Mouse (Mus musculus) adrenal gland, adult (tissue): ENCODE measurements around the gene Impdh2.
A peak's percentile ranks its signal among the peaks of the same experiment; 100 is the strongest.

Experiments
- DNase-seq, 2 experiments: peaks; one replicate each; pipeline ENCODE4 v3.0.0; 2022 to 2023; ENCODE audit warnings: low spot score in 1 of 2; ENCODE audit not compliant: inconsistent age in 2 of 2

Impdh2 gene

GRCm38 (mm10) chr9:108560227-108560841, at the start of gene Impdh2:
TSS of gene Impdh2 (plus strand) at chr9:108560286.
- peak; percentile 96 to 98 for DNase-seq

DNA sequence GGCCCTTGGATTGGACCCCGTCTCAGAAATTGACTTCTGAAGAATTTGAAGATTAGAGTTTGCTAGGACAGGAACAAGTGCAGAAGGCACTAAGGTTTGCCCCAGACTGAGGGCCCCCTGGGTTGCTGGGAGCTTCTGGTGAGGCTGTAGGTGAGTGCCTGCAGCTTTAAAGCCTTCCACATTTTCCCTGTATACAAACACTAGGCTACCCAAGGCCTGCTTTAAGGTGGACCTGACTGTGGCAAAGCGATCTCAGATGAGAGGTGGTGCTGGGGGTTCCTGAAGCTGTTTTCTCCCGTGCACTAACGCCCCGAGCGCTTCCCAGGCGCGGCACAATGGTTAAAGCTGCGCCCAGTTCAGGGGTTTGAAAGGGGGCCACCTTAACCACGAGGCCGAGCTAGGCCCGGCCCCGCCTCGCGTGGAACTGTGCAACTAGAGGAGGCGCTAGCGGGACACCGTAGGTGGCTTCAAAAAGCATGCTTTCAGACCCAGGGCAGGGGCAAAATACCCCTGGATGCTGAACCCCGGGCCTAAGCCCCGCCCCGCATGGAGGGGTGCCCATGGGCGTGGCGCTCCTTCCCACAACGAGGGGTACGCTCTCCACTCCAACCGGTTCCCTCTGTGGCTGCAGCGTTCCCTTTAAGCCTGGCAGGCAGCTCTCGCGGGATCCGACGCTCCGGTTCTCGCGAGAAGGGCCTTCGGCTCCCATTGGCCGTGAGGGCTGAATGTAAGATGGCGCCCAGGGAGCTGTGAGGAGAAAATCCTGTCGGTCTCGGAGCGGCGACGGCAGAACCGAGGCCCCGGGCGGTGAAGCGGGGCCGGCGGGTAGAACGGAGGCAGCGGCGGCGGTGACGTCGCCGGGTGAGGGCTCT, 43.5 kb upstream of the Impdh2 start, which contains the start of gene Qrich1:
Qrich1 (plus strand) TSS at position 427 of the 872 bp plus-strand sequence.
- DNase-seq: peak; percentile 96 to 99

- peak; percentile 88 to 94 for DNase-seq
Observed at GRCm38 (mm10) chr9:108517253-108517930, 42.7 kb upstream of the Impdh2 start.

DNA sequence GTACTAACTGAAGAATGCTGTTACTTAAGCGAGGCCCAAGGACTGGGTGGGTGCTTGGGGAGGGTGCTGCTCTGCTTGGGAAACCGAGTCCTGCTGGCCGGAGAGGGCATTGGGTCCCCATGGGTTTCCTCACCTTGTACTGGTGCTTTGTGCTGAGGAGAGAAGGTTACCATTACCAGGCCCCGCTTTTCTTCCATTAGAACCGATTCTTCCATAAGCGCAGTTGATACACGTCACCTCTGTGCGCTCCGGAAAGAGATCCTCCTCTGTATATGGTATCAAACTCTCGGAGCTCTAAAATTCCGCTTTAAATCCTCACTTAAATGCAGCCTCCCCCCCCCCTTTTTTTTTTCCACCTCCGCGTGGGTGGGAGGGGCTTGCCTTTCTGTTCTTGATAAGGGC, 42.2 kb upstream of the Impdh2 start:
- no peak for DNase-seq

- peak in 1 of 2 experiments; percentile 42 for DNase-seq
Observed at GRCm38 (mm10) chr9:108521604-108522003, 38.5 kb upstream of the Impdh2 start.

DNA sequence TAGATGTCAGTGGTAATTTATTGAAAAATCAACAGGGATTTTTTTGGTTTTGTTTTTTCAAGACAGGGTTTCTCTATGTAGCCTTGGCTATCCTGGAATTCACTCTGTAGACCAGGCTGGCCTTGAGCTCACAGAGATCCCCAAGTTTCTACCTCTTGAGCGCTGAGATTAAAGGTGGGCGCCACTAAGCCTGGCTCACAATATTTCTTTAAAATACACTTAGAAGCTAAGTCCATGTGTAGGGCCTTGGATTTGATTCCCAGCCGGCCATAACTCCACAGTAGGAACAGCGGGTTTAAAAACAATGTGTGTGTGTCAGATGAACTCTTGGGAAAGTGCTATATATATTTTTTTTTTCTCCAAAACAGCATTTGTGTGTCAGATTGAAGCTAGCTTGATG, 36.7 kb upstream of the Impdh2 start:
- no peak for DNase-seq

DNA sequence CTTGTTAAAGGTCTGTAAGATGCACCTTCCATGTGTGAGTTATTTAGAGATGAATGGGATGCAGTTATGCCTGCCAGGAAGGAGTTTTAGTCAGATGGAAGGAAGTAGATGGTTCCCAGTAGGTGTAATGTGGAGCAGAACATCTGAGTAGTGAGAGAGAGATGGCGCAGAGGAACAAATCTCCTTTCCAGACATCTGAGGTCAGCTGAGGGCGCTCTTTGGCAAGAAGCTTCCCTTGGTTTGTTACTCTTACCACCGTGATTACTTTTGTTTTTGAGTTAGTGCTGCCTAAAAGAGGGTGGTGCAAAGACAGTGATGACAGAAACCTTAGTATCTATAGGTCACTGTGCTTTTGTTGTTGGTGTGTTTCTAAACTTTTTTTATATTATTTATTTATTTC, 34.7 kb upstream of the Impdh2 start:
- DNase-seq: no peak

DNA sequence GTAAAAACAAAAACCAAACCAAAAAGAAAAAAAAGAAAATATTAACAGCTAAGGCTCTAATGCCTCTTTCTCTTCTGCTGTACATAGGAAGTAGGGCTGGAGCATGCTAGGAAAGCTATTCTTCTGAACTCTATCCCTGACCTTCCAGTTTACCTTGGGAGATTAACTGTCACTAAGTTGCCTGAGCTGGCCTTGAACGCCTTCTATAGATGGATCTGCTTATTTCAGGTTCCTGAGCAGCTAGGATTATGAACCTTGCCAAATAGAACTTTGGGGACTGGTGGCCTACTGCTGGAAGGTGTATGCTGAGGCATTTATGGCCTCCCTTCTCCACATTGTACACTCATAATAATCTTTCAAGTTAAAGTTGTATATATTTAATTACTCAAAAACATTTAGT, 29.1 kb upstream of the Impdh2 start:
- DNase-seq: peak in 1 of 2 experiments; percentile 51

GRCm38 (mm10) chr9:108531496-108531895, 28.6 kb upstream of the Impdh2 start:
- DNase-seq: no peak

- DNase-seq: no peak
Observed at GRCm38 (mm10) chr9:108540846-108541245, 19.2 kb upstream of the Impdh2 start.

DNA sequence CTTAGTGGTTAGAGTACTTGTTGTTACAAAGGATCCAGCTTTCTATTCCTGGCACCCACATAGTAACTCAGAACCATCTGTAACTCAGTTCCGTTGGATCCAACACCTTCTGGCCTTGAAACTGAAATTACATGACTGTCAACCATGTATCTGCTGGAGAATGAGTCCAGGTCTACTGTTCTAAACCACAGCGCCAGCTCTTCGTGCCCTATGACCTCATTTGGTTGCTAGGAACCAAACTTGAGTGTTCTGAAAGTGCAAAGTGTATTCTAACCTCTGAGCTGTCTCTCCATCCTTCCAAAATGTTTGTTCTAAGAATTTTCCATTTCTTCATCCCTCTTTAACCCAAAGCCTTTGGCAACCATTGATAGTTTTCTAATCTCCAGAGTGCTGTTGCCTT, 14.1 kb upstream of the Impdh2 start:
- DNase-seq: no peak

GRCm38 (mm10) chr9:108546875-108547274, 13.2 kb upstream of the Impdh2 start:
- DNase-seq: no peak

DNA sequence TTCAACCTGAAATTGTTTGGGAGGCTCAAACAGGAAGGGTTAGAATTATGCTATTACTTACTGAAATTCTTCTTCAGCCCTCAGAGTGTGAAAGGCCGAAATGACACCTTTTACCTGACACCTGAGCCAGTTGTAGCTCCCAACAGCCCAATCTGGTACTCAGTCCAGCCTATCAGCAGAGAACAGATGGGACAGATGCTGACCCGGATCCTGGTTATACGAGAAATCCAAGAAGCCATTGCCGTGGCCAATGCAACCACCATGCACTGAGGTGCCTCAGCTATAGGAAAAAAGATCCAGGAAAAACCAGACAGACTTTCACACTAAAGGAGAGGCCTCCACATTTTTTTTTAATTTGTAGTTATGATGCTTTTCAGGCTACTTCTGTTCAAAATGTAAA, 917 bp upstream of the Impdh2 start:
- DNase-seq: no peak

DNA sequence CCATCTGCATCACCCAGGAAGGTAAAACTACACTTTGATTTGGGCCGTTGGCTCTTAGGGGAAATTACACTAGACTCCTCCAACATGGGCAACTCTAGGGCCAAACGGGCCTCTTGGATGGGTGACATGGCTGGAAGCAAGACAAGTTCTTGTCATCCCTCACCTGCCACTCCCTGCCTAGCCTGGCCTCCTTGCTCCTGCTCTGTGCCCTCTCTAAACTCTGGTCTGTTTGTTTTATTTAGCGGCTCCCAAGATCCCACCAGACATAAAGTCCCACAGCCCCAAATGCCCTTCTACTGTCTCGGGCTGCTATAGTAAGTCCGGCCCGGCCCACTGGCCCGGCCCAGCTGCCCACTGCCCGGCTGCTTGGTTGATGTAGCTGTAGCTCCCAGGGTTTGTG, 3.6 kb downstream of the Impdh2 start:
- no peak for DNase-seq

DNA sequence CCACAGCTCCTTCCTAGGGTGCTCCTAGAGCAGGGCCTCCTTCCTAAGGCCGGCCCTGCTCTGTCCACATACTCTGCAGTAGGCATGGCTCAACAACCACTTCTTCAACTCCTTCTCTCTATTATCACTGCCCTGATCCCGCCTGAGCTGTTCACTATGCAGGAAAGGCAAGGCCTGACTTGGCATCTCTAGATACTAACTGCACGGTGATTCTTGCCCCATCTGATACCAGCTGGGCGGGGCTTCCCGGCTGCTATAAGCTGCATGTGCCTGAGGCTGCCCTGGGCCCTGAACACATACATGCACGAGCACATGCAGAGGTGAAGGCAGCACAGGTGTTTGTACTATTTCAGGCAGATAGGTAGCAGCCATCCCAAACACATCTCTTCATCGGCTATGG, 4.0 kb downstream of the Impdh2 start:
- no peak for DNase-seq

- DNase-seq: peak; percentile 34 to 66
Observed at GRCm38 (mm10) chr9:108565881-108566814, 6.1 kb downstream of the Impdh2 start.

DNA sequence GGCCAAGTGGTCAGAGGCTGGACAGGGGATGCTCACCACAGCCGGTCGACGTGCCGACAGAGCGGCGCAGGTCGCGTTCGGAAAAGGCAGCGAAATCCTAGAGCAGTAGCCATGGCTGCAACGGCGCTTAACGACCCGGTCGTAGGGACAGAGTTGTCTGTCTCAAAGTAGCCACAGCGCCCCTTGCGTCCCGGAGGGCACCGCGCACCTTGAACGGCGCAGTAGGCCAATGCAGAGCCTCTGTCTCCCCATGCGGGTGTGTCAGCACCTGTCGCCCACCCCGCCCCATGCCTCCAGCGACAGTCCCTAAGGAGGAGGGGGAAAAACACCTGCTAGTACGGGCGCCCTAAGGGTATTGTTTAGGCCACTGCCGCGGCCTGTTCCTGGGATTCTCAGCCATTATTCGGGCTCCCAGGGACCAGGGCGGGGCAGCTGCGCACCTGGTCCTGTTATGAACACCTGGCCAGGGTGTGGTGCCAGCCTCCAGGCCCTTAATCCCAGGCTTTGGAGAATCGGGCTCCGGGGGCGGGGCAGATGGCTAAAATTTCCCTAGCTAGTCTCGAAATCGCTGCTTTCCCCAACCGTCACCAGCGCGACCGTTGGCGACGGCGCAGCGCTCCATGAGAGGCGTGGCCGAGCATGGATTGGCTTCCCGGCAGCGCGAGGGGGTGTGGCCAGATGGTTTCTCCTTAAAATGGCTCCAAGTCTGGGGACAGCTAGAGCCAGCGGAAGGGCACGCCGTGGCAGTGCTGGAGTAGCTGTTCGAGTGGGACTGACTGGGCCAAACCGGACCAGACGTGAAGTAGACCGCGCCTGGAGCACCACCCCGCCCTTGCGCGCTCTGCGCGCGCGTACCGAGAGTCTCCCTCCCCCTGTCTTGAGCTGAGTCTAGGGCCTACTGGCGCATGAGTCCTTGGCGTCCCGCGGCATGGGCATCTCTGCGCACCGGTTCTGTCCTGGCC, 7.0 kb downstream of the Impdh2 start, which contains the start of gene Ndufaf3:
Ndufaf3 (minus strand) TSS at position 620 of the 962 bp plus-strand sequence.
- peak; percentile 97 to 99 for DNase-seq

- peak in 1 of 2 experiments; percentile 54 for DNase-seq
Observed at GRCm38 (mm10) chr9:108567931-108568419, 7.9 kb downstream of the Impdh2 start.

DNA sequence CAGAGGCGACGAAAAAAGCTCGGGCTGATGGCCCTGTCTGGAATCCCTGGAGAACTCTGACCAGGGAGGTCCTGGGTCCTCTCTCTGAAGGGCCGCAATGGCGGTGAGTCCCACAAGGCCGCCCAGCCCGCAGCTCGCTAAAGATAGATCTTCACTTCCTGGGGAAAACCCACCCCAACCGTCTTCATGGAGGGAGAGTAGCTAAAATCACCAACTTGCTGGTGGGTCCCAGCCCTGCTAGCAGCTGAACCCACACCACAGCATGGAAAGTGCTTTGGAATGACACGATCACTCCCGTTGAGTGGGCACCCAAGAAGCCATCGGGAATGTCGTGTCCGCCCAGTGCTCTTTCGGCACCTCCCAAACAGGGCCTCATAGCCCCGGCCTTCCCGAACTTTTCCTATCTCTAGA, 8.4 kb downstream of the Impdh2 start:
- DNase-seq: peak; percentile 35 to 55
